Mouse (Mus musculus) hindlimb bud, embryonic 11.5 days (tissue): ENCODE data around the gene Car4.

Experiments used
- DNase-seq: peaks from one replicate; pipeline ENCODE4 v3.0.0-alpha.2; 2012; ENCODE audit warnings: low read depth, low spot score; ENCODE audit errors: extremely low spot score

Gene Car4

GRCm38 (mm10) chr11:84958271-84958630 lies 665 bp downstream of the Car4 start:
- DNase-seq = no peak

DNA sequence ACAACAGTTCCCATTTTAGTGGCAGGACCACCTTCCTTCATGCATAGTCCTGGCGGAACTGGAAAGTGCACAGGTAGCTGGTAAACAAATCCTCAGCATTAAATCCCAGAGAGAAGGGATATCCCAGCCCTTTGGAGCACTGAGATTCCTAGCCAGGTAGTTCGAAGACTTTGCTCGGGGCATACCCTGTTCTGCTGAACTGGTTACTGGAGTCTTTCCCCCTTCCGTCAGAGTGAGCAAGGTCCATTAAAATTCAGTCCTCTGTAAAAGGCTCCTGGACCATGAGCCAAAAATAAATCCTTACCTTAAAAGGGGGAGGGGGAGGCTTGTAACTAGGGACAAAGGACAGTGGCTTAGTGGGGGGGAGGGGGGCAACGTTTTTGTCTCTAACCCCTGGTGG lies 1.6 kb downstream of the Car4 start:
- DNase-seq = no peak

DNA sequence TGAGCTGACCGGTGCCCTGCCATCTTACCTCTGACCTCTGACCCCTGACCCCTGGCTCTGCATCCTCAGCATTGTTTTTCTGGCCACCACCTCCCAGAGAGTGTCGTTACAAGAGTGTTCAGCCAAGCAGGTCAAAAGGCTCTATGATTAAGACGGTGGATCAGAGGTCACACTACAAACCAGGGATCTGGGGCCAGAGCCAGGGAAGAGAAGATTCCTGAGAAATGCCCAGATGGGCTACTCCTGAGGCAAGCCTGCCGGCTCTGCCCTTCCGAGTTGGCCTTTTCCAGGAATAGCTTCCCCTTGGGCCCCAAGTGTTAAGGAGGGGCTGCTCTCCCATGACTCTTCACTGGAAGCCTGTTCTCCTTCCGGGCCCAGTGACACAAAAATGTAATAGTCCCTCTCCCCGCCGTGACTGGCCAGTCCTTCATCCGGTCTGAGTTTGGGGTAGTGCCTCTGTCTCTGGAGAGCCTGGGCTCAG lies 2.2 kb downstream of the Car4 start:
- no peak for DNase-seq

DNA sequence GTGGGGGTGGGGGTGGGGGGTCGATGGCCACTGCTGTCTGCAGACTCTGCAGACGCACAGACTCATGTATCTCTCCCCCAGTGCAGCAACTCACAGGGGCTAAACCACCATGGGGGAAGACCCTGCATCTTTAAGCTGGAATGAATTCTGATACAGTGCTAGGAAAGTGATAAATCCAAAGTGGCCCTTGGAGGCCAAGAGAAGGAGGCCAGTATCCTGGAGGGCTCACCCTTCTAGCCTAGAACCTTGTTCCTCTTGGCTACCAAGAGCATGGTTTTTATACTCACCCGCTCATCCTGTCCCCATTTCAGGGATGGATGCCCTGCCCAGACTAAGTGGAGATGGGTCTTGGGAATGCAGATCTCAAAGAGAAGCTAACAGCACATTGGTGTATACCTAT lies 2.7 kb downstream of the Car4 start:
- no peak for DNase-seq

DNA sequence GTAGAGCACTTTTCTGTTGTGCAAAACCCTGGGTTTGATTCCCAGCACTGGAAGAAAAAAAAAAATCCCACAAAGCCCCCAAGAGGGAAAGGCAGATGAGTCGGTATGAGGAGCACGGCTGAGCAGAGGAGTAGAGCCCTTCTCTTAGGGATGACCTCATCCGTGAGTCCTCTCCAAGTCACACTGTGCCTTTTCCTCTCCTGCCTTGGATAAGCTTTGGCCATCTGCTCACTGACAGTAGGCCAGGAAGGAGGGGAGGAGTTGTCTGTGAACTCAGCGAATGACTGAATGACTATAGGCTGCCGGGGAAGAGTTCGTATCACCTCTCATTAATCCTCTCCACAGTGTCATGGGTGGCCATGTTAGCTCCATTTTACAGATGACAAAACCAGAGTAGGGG lies 3.2 kb downstream of the Car4 start:
- DNase-seq = no peak

GRCm38 (mm10) chr11:84961571-84961970 lies 4.0 kb downstream of the Car4 start:
- DNase-seq = no peak

DNA sequence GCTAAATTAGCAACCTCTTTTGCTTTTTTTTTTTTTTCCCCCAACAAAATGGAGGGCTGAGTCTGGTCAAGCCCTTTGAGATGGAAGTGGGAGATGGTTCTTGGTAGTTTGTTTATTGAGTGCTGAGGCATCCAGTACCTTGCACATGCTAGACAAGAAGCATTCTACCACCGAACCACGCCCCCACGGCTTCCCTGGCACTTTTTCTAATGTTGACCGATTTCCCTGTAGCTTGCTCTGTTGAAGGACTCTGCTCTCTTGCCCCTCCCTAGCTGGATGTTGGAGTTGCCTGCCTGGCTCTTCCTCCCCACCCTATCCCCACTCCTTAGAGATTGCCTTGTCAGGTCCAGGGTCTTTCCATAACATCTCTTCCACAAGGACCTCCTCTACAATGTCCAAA lies 5.0 kb downstream of the Car4 start:
- no peak for DNase-seq

DNA sequence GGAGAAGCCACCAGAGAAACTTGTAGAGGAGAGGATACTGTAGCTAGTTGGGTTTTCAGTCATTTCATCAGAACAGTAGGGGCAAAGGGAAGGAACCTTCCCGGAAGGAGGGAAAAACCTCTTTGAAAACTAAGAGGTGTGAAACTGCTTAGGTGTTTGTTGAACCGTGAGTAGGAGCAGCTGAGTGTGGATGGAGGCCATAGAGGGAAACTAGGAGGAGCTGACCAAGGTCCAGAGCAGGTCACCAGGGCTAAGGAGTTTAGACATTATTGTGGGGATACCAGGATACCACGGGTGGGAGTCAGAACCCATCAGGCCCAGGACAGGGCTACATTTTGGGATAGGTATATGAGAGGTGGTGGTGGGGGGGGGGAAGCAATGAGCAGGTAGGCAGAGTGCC lies 6.0 kb downstream of the Car4 start:
- DNase-seq = no peak

DNA sequence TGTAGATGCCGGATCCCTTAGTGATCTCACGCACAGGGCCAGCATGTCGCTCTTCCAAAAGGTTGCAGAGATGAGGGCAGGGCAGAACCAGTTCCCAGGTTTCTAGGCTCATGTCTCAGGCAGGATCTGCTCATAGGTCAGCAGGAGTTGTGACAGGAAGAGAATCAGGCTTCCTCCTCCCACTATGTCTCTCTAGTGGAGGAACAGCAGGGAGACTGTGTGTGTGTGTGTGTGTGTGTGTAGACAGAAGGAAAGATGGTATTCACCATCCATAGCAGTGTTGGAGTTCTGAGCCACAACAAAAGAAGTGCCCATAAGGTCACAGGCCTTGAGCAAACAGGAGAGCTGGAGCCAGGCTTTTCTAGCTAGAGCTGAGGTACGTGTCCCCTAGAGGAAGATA lies 9.1 kb downstream of the Car4 start:
- no peak for DNase-seq

DNA sequence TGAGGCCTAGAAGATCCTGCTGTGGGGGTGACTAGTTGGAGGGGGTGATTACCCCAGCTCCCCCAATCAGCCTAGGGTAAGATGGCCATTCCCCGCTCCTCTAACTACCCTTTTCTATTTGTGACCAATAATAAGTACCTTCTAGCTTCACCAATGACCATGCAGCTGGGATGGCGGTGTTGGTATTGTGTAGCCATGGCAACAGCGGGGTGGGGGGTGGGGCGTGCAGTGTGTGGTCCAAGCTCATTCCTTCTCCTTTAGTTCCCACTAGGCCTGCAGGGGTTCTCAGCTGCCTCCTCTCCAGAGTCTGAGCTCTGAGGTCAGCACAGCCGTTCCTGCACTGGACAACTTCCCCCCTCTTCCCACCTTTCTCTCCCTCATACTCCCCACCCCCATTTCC lies 9.5 kb downstream of the Car4 start:
- DNase-seq = no peak

DNA sequence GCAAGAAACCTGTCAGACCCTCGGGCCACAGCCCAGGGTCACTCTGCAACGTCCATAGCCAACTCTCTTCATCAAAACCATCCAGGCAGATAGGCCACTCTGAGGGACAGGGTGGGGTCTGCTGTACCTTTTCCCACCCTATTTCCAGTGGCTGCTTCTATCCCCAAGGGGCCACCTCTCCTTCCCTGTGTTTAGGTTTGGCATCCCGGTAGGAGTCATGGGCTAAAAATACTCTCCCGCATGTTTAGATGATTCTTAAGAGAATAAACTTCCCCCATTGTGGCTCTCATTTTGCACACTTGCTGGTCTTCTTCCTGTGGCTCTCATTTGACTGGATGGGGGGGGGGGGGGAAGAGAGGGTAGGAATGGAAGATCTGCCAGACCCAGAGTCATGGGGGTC lies 10.7 kb downstream of the Car4 start:
- DNase-seq = no peak

DNA sequence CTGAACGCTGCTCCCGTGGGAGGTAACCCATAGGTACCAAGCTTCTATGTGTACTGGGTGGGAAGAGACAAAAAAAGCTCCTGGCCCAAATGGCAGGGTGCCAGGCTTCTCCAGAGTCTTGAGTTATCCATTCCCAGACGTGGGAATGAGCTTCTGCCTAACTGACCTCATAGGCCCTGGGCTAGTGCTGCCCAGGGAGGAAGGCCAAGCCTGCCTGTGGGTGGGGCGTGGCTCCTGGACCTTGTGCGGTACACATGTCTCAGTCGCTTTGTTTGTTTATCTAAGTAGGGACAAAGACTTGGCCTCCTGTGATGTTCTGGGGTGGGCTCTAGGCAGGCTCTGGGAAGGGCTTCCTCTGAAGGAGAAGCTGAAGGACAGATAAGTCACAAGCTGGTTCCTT lies 11.2 kb downstream of the Car4 start:
- no peak for DNase-seq

DNA sequence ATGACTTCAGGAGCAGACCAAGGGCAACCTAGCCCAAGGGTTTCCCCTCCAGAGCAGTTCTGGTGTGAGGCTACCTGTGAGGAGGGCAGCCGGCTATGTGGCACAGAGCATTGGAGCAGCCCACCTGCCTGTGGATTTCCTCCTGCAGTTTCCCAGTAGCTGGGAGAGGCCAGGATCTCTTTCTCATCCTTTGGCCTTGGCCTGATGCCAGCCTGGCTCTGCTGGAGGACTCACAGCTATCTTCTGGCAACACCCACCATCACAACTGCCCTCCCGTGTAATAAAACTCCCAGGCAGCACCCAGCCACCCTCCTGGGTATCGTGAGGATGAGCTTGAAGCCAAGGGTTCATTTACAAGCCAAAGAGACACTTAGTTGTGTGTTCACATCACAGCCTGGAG lies 14.5 kb downstream of the Car4 start:
- no peak for DNase-seq

DNA sequence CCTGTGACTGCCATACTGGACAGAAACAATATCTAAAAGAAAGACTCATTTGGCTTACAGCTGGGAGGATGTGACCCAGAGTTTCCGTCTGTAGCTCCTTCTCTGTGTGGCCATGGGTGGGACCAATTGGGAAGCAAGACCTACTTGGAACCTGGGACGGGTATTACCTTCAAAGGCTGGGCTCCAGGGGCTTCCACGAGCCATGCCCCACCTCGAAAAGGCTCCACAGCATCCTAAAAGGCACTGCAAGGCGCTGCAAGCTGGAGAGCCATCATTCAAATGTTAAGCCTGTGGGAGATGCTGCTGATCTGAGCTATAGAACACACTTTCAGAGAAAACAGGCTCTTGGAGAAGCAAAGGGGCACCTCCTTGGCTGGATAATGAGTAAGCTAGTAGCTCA lies 16.1 kb downstream of the Car4 start:
- no peak for DNase-seq

DNA sequence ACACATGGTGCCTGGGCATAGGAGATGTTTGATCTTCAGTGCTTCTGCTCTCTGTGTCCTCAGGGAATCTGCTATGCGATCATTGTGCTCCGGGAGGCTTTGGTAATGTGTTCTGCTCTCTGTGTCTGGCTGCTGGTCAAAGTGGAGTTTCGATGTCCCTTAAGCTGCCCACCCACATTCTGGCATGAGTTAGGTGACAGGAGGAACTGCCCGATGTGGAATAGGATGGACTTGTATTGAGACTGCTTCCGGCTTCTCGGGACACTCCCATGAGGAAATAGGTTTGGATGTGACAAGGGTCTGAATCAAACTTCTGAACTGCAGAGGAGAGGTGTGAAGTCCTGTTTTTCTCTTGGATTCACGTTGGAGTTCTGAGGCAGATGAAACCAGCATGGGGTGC lies 17.0 kb downstream of the Car4 start:
- no peak for DNase-seq

DNA sequence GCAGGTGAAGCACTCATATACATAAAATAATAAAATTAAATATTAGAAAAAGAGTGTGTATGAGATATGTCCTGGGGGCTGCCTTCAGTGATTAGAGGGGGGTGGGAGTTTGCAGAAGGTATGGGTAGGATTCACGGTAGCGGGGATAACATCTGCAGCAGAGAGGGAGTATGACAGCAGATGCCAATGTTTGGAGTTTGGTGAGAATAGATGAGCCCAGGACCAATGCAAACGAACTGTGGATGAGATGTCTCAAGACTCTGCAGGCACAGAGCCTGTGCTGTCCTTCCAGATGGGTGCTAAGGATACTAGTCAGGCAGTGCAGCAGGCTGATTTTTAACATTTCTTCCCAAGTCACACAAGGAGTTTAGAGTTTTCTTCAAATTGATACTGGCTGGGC lies 19.1 kb downstream of the Car4 start:
- no peak for DNase-seq

DNA sequence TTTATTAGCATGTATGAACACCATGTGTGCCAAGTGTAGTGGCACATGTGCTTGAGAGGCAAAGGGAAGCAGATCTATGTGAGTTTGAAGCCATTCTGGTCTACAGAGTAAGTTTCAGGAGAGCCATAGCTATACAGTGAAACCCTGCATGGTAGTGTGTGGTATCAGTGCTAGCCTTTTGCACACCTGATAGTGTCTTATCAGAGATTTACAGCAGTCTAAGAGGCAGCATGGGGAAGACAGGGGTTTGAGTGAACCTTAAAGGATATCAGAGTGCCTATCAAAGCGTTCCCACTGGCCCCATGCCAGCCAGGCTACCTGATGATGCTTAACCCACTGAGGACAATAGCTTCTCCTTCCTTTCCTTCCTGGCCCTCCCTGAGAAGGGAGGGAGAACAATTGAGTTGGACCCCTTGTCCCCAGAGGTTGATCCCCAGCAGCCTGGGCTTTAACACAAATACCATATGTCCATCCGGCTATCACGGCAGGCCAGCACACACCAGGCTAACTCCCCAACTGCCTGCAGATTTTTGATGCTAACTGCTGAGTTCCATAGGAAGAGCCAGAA lies 19.9 kb downstream of the Car4 start:
- DNase-seq = no peak

GRCm38 (mm10) chr11:84978113-84978512 lies 20.5 kb downstream of the Car4 start:
- DNase-seq = no peak

GRCm38 (mm10) chr11:84979351-84979750 lies 21.8 kb downstream of the Car4 start:
- no peak for DNase-seq

DNA sequence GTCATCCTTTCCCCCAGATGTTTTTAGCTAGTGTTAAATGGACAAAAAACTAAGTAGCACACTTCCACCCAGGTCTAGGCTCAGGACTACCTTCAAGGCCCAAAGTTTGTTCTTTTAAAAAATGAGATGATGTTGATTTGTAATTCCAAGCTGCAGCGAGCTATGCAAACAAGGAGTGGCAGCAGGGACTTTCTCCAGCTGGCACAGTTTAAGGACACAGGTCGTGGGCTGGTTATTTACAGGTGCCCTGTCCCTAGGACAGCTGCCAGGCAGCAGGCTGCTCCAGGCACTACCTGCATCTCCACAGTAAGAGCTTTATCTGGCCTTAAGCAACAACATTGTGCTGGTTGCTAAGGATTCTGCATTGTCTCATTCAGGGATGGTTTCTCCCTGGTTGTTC lies 23.1 kb downstream of the Car4 start:
- no peak for DNase-seq

DNA sequence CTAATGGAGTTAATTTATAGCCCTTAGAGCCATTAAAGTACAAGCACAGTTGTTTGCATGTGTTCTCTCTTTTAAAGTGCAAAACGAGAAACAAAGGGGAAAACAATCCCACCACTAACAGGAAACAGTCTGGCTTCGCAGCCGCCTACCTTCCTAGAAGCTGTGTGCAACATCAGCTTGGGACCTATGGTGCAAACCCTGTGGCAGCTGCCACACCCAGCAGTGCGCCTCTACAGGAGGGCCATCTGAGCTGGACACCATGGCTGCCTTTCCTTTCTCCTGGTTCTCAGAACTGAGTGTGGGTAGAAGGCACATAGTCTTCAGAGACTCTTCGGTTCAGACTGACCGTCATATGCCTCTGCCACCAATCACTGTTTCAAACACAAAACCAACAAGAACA lies 27.8 kb downstream of the Car4 start:
- DNase-seq = no peak

DNA sequence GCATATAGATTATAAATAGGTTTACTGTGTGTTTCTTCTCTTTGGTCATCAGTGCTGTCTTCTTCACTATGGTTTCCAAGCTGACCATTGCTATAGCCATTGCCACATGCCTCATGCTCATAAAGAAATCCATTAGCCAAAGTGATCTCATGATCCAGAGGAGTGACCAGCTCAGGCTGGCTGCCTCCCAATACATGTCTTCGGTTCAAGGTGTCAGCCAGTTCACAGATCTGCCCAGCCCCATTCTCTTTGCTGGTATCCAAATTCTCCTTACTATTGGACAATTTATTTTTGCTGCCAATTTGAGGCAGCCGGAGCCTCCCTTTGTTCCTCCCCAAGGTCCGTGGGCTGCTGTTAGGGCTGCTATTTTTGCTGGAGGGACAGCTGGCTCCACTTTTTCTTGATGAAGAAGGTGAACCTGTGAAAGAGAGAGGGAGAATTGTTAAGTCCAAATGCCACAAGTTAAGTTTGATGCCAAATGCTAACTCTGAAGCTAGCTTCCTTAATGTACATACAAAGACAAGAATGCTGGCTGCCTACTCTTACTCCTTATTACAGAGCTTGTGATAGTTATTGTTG lies 30.8 kb downstream of the Car4 start:
- no peak for DNase-seq

DNA sequence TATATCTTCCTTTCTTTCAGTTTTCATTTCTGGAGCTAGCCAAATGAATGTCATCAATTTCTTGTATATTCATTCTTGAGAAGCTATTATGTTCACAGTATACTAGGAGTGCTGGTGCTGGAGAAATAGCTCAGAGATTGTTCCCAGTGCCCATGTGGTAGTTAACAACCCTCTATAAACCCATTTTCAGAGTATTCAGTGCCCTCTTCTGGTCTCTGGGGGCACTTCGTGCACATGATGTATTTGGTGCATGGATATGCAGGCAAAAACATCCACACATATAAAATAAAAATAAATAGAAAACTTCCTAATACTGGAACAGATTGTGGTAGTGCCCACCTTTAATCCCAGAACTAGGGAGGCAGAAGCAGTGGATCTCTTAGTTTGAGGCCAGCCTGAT lies 35.4 kb downstream of the Car4 start:
- DNase-seq = no peak
